Mouse (Mus musculus) midbrain, embryonic 14.5 days (tissue): ENCODE measurements around the gene Tubg1. TPM values are rescaled to one million over a fixed set of nuclear protein-coding genes. Genes with fewer than 3 reads are reported as not detected.

Experiments used
- ATAC-seq: fragments of 200-750 bp; cut with Nextera tagmentation; 2 replicates; pipeline ENCODE4 v1.8.0; 2017; ENCODE audit warnings: moderate number of reproducible peaks, moderate library complexity; ENCODE audit not compliant: low FRiP score, low TSS enrichment
- DNase-seq: peaks from one replicate; pipeline ENCODE4 v3.0.0-alpha.2; 2015
- H3K27ac ChIP-seq: fragments of 300-500 bp; sonication (generic); replicated peaks from 2 replicates; pipeline ENCODE4 v1.5.1; 2014; ENCODE audit warnings: mild to moderate bottlenecking, low read depth, low read length, moderate library complexity
- H3K27me3 ChIP-seq: fragments of 300-500 bp; sonication (generic); 2 replicates; pipeline ENCODE4 v1.6.1; 2014; ENCODE audit warnings: low read length, control low read depth, mixed read lengths; ENCODE audit not compliant: control insufficient read depth, insufficient read depth
- H3K36me3 ChIP-seq: fragments of 300-500 bp; sonication (generic); 2 replicates; pipeline ENCODE4 v1.6.1; 2014; ENCODE audit warnings: low read length, control low read depth; ENCODE audit not compliant: control insufficient read depth, insufficient read depth
- H3K4me1 ChIP-seq: fragments of 300-500 bp; sonication (generic); 2 replicates; pipeline ENCODE4 v1.6.1; 2014; ENCODE audit warnings: mild to moderate bottlenecking, antibody characterized with exemption, low read length, control low read depth; ENCODE audit not compliant: control insufficient read depth, insufficient read depth
- H3K4me2 ChIP-seq: fragments of 300-500 bp; sonication (generic); 2 replicates; pipeline ENCODE4 v1.6.1; 2014; ENCODE audit warnings: mild to moderate bottlenecking, low read length, moderate library complexity
- H3K4me3 ChIP-seq: fragments of 300-500 bp; sonication (generic); replicated peaks from 2 replicates; pipeline ENCODE4 v1.5.1; 2014; ENCODE audit warnings: low read depth, low read length
- H3K9ac ChIP-seq: fragments of 300-500 bp; sonication (generic); replicated peaks from 2 replicates; pipeline ENCODE4 v1.6.1; 2014; ENCODE audit warnings: mild to moderate bottlenecking, low read length, moderate library complexity
- H3K9me3 ChIP-seq: fragments of 300-500 bp; sonication (generic); 2 replicates; pipeline ENCODE4 v1.6.1; 2016; ENCODE audit warnings: low read length, control low read depth, mixed read lengths; ENCODE audit not compliant: control insufficient read depth
- WGBS: fragments of 180-500 bp; shearing (Covaris S2); extraction: QIAGEN DNeasy Blood & Tissue Kit; methylation state at CpG from one replicate; pipeline ENCODE4 v1.1.7; 2014; 5-methylcytosine and 5-hydroxymethylcytosine counted together
- polyA plus RNA-seq: library from polyadenylated mRNA; unstranded; fragments of >200 nt; fragmentation: Nextera tagmentation; extraction: Ambion mirVana; gene quantifications from 2 replicates; pipeline ENCODE4 v1.2.1, GENCODE M21; 2014

Gene Tubg1
- polyA plus RNA-seq, 1 experiment from 2014 or later = 73.3 TPM

GRCm38 (mm10) chr11:101140164-101140819 is 20.6 kb downstream of the Tubg1 start:
- peak overlapping the region; percentile 44 for H3K4me2 ChIP-seq
- H3K4me3 ChIP-seq = peak overlapping the region; percentile 22
- 0 out of 2 replicates have a peak overlapping the region, but pooled peaks have one; percentile 26 for H3K27ac ChIP-seq
- no peaks in the 10 kb centered on the region for H3K36me3 ChIP-seq
- H3K9me3 ChIP-seq = no peaks in the 10 kb centered on the region
- ATAC-seq (no peak), DNase-seq (peak; percentile 61)
- peak overlapping the region; percentile 34; the same call in 1 of the 2 replicates for H3K9ac ChIP-seq
- H3K27me3 ChIP-seq = no peaks in the 10 kb centered on the region
- 47% methylated on average over 27 of the region's 27 CpGs for WGBS
- peaks cover 5% of the 10 kb centered on the region; the same call in 1 of the 2 replicates for H3K4me1 ChIP-seq

GRCm38 (mm10) chr11:101141088-101141487 is 21.4 kb downstream of the Tubg1 start:
- Histone ChIP-seq H3K9me3 (no peaks in the 10 kb centered on the region), H3K9ac (no peak overlapping the region), H3K27me3 (no peaks in the 10 kb centered on the region)

GRCm38 (mm10) chr11:101142215-101142967 is 22.7 kb downstream of the Tubg1 start:
- Histone ChIP-seq H3K27me3 (no peaks in the 10 kb centered on the region), H3K27ac (no peak overlapping the region), H3K9me3 (no peaks in the 10 kb centered on the region), H3K4me1 (peaks cover 17% of the 10 kb centered on the region), H3K9ac (no peak overlapping the region), H3K36me3 (no peaks in the 10 kb centered on the region), H3K4me2 (no peak overlapping the region), H3K4me3 (no peak overlapping the region)
- no peak for DNase-seq
- no peak for ATAC-seq
- 89% methylated on average over 10 of the region's 10 CpGs for WGBS

More at GRCm38 (mm10) chr11:101141088-101141487, 21.4 kb downstream of the Tubg1 start:
- ATAC-seq (no peak), DNase-seq (no peak)
- no peak overlapping the region for H3K4me3 ChIP-seq
- H3K4me1 ChIP-seq = peaks cover 8% of the 10 kb centered on the region; the same call in 1 of the 2 replicates
- H3K27ac ChIP-seq = 0 out of 2 replicates have a peak overlapping the region, but pooled peaks have one; percentile 37
- H3K4me2 ChIP-seq = no peak overlapping the region
- H3K36me3 ChIP-seq = no peaks in the 10 kb centered on the region
- 82% methylated on average over 8 of the region's 8 CpGs for WGBS

GRCm38 (mm10) chr11:101143338-101144225 is 23.8 kb downstream of the Tubg1 start:
- peak overlapping the region; percentile 54 for H3K4me2 ChIP-seq
- H3K9me3 ChIP-seq = no peaks in the 10 kb centered on the region
- no peak for ATAC-seq
- peaks cover 17% of the 10 kb centered on the region for H3K4me1 ChIP-seq
- H3K9ac ChIP-seq = peak overlapping the region; percentile 30; the same call in 1 of the 2 replicates
- peak; percentile 86 for DNase-seq
- H3K4me3 ChIP-seq = peak overlapping the region; percentile 20
- WGBS = 18% methylated on average over 18 of the region's 19 CpGs
- no peaks in the 10 kb centered on the region for H3K36me3 ChIP-seq
- peak overlapping the region; percentile 63 for H3K27ac ChIP-seq
- H3K27me3 ChIP-seq = no peaks in the 10 kb centered on the region

- Histone ChIP-seq H3K27me3 (no peaks in the 10 kb centered on the region), H3K4me3 (no peak overlapping the region), H3K4me2 (peak overlapping the region; percentile 42), H3K4me1 (peaks cover 17% of the 10 kb centered on the region), H3K9ac (no peak overlapping the region), H3K36me3 (no peaks in the 10 kb centered on the region), H3K27ac (peak overlapping the region; percentile 71), H3K9me3 (no peaks in the 10 kb centered on the region)
- peak; percentile 53; the same call in 1 of the 2 replicates for ATAC-seq
- 17% methylated on average over 10 of the region's 10 CpGs for WGBS
- DNase-seq = peak; percentile 93
These were observed 26.6 kb downstream of the Tubg1 start for GRCm38 (mm10) chr11:101146377-101146776.

GRCm38 (mm10) chr11:101148751-101149150 is 29.0 kb downstream of the Tubg1 start:
- WGBS = 64% methylated on average over 10 of the region's 10 CpGs
- DNase-seq = no peak
- H3K27ac ChIP-seq = no peak overlapping the region

GRCm38 (mm10) chr11:101149178-101150105 is 29.7 kb downstream of the Tubg1 start:
- no peak overlapping the region for H3K9ac ChIP-seq
- 63% methylated on average over 9 of the region's 9 CpGs for whole genome bisulfite sequencing
- ATAC-seq (no peak), DNase-seq (peak; percentile 57)
- peaks cover 13% of the 10 kb centered on the region for H3K4me1 ChIP-seq
- peak overlapping the region; percentile 32; the same call in 1 of the 2 replicates for H3K27ac ChIP-seq
- H3K9me3 ChIP-seq = no peaks in the 10 kb centered on the region
- no peak overlapping the region for H3K4me3 ChIP-seq
- H3K36me3 ChIP-seq = no peaks in the 10 kb centered on the region
- no peak overlapping the region for H3K4me2 ChIP-seq
- H3K27me3 ChIP-seq = no peaks in the 10 kb centered on the region

More at GRCm38 (mm10) chr11:101148751-101149150, 29.0 kb downstream of the Tubg1 start:
- no peaks in the 10 kb centered on the region for H3K9me3 ChIP-seq
- H3K4me1 ChIP-seq = peaks cover 14% of the 10 kb centered on the region
- no peak overlapping the region for H3K9ac ChIP-seq
- no peak overlapping the region for H3K4me3 ChIP-seq
- no peaks in the 10 kb centered on the region for H3K27me3 ChIP-seq
- no peak for ATAC-seq
- no peaks in the 10 kb centered on the region for H3K36me3 ChIP-seq
- no peak overlapping the region for H3K4me2 ChIP-seq
